Mouse (Mus musculus) forebrain, embryonic 15.5 days (tissue): ENCODE data around the gene Lipe. TPM values are rescaled to one million over a fixed set of nuclear protein-coding genes. Genes with fewer than 3 reads are reported as not detected.

Experiments used
- ATAC-seq: fragments of 200-750 bp; cut with Nextera tagmentation; replicated peaks from 2 replicates; pipeline ENCODE4 v1.8.0; 2017; ENCODE audit warnings: mild to moderate bottlenecking, moderate TSS enrichment, moderate library complexity
- H3K27ac ChIP-seq: fragments of 300-500 bp; sonication (generic); replicated peaks from 2 replicates; pipeline ENCODE4 v1.5.1; 2015; ENCODE audit warnings: mild to moderate bottlenecking, inconsistent platforms
- H3K27me3 ChIP-seq: fragments of 300-500 bp; sonication (generic); 2 replicates; pipeline ENCODE4 v1.6.1; 2015; ENCODE audit warnings: inconsistent platforms
- H3K36me3 ChIP-seq: fragments of 300-500 bp; sonication (generic); 2 replicates; pipeline ENCODE4 v1.6.1; 2015; ENCODE audit warnings: mild to moderate bottlenecking, inconsistent platforms
- H3K4me1 ChIP-seq: fragments of 300-500 bp; sonication (generic); 2 replicates; pipeline ENCODE4 v1.6.1; 2015; ENCODE audit warnings: inconsistent platforms
- H3K4me2 ChIP-seq: fragments of 300-500 bp; sonication (generic); replicated peaks from 2 replicates; pipeline ENCODE4 v1.6.1; 2015; ENCODE audit warnings: mild to moderate bottlenecking, inconsistent platforms
- H3K4me3 ChIP-seq: fragments of 300-500 bp; sonication (generic); 2 replicates; pipeline ENCODE4 v1.5.1; 2015; ENCODE audit warnings: mild to moderate bottlenecking, inconsistent platforms
- H3K9ac ChIP-seq: fragments of 300-500 bp; sonication (generic); replicated peaks from 2 replicates; pipeline ENCODE4 v1.6.1; 2015; ENCODE audit warnings: mild to moderate bottlenecking, inconsistent platforms
- H3K9me3 ChIP-seq: fragments of 300-500 bp; sonication (generic); 2 replicates; pipeline ENCODE4 v1.6.1; 2016; ENCODE audit warnings: inconsistent platforms
- WGBS: fragments of 180-500 bp; shearing (Covaris S2); methylation state at CpG from one replicate; pipeline ENCODE4 v1.1.7; 2015; ENCODE audit warnings: mixed read lengths; 5-methylcytosine and 5-hydroxymethylcytosine counted together
- polyA plus RNA-seq: library from polyadenylated mRNA; unstranded; fragments of >200 nt; fragmentation: Nextera tagmentation; extraction: Ambion mirVana; gene quantifications from 2 replicates; pipeline ENCODE4 v1.2.1, GENCODE M21; 2015

The Lipe gene
- polyA plus RNA-seq, 1 experiment from 2014 or later: 16.1 TPM

DNA sequence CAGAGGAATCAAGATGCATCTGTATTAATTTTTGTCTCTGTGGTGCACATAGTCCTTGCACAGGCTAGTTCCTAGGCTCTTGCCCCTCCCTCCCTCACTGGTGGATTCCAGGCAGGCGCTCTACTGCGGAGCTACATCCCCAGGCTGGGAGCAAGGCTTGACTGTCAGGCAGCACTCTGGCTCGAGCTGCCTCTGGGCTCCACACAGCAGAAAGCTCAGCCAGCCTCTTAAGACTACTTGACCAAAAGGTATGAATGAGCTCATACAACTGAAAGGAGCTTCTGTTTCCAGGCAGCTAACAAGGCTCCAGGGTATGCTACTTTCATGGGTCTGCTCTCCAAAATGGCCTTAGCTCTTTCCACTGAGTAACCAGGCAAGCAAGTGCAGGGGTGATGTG, 17.2 kb downstream of the Lipe start:
- no peak for ATAC-seq
- Histone ChIP-seq H3K27ac (no peak overlapping the region), H3K9ac (no peak overlapping the region), H3K4me3 (no peak overlapping the region), H3K4me2 (no peak overlapping the region), H3K27me3 (no peaks in the 10 kb centered on the region), H3K9me3 (no peaks in the 10 kb centered on the region), H3K4me1 (peaks cover 9% of the 10 kb centered on the region), H3K36me3 (peaks cover 46% of the 10 kb centered on the region)
- 25% methylated on average over 3 of the region's 3 CpGs for WGBS

DNA sequence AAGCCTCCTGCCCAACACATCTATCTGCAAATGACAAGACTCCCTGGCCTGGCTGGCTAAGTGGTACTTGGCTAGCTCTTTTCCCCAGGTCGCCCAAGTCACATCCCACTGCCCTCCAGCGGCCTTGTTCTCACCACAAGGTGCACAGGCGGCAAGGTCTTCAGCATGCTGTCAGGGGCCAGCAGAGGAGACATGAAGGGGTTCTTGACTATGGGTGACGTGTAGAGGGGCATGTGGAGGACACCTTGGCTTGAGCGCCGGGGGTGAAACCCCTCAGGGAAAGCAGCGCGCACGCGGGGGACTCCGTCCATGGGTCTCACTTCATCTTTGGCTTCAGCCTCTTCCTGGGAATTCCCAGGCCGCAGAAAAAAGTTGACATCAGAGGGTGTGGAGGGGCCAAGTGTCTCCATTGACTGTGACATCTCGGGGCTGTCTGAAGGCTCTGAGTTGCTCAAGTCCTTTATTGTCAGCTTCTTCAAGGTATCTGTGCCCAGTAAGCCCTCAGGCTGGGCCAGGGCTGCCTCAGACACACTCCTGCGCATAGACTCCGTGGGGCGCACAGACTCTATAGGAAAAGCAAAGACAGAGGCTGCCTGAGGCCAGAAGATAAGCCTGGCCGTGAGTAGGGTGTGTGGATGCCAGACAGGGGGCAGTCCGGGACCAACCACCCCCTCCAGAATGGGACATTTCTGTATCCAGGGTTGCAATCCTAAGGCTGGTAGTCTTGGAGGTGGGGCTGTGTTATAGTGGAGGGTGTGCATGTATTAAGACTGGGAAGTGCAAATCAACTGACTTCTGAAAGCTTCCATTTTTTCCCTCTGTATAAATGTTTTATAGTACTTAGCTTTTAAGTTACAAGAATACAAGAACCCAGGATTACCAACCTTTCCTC, 17.9 kb downstream of the Lipe start:
- WGBS: 58% methylated on average over 18 of the region's 18 CpGs
- ATAC-seq: no peak
- no peaks in the 10 kb centered on the region for H3K9me3 ChIP-seq
- peaks cover 9% of the 10 kb centered on the region for H3K4me1 ChIP-seq
- no peak overlapping the region for H3K27ac ChIP-seq
- no peak overlapping the region; the same call in 1 of the 2 replicates for H3K4me2 ChIP-seq
- H3K27me3 ChIP-seq: no peaks in the 10 kb centered on the region
- H3K4me3 ChIP-seq: no peak overlapping the region
- H3K36me3 ChIP-seq: peaks cover 45% of the 10 kb centered on the region
- no peak overlapping the region for H3K9ac ChIP-seq

DNA sequence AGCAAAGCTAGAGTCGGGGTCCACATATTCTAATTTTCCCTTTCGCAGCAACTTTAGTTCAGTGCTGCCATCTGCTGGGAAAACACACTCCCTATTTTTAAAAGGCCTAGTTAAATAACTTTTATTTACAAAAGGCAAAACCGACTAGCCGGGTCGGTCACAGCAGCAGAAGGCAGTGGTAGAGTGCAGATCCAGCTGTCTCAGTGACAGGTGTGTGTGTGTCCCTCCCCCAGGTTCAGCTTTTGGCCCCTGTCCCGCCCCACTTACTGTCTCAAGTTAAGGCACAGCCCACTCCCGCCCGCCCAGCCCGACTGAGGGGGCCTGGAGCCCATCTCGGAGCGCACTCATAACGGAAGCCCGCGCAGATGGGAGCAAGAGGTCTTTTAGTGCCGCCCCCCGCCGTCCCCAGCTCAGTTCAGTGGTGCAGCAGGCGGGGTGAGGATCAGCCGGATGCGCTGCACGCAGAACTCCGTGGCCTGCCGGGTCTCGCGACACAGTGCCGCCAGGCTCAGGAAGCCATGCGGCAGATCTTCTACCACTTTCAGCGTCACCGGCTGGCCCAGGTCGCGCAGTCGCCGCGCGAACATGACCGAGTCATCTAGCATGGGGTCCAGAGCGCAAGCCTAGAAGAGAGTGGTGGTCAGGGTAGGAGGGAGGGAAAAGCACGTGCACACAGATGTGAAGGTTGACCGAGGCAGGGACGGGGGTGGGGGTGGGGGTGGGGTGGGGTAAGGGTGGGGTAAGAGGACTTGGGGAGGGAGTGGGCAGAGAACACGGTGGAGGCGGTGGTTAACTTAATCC, 18.8 kb downstream of the Lipe start:
- Histone ChIP-seq H3K4me2 (peak overlapping the region; percentile 45), H3K27ac (no peak overlapping the region), H3K4me1 (peaks cover 9% of the 10 kb centered on the region), H3K36me3 (peaks cover 37% of the 10 kb centered on the region), H3K9me3 (no peaks in the 10 kb centered on the region), H3K4me3 (peak overlapping the region; percentile 26), H3K27me3 (no peaks in the 10 kb centered on the region), H3K9ac (peak overlapping the region; percentile 43)
- 3% methylated on average over 42 of the region's 42 CpGs for WGBS
- peak; percentile 43 for ATAC-seq

DNA sequence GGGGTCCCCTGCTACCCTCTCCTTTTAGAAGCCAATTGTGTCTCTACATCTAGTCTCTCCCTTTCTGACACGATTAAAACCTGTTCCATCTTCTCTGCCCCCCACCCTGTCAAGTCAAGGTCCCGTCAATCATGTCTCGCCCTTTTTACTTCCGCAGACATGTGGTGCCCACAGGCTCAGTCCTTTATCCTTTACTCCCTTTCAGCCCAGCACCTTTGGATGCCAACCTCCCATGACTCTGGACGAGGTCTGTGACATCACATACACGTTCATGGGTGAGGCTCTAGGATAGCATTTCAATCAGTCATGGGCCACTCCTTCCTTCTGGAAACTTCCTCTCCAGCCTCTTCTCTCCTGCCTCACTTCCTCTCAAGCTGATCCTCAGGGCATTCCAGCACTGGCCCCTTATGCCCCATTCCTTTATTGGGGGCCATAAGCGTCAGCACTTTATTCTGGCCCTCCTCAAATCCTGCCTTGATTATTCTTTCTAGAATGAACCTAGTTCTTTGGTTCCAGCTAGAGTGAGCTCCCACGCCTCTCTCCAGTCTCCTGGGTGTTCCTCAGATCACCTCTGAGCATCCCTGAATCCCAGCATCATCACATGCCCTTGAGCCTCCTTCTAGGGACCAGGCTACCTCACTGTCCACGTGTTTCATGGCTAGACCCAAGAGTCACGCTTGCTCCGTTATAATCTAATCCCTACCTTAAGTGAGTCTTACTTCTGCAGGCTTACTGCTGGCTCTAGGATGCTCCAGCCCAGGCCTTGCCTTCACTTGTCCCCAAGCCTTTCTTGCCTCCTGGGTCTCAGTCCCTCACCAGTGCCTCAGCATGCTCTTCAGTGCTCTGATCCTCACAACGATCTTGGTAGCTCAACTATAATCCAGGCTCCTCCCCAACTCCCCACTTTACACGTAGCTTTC, 20.1 kb downstream of the Lipe start:
- Histone ChIP-seq H3K36me3 (peaks cover 25% of the 10 kb centered on the region), H3K4me2 (no peak overlapping the region), H3K9me3 (no peaks in the 10 kb centered on the region), H3K27me3 (no peaks in the 10 kb centered on the region), H3K27ac (no peak overlapping the region), H3K9ac (no peak overlapping the region), H3K4me3 (no peak overlapping the region), H3K4me1 (peaks cover 9% of the 10 kb centered on the region)
- ATAC-seq: no peak
- WGBS: 83% methylated on average over 13 of the region's 13 CpGs

DNA sequence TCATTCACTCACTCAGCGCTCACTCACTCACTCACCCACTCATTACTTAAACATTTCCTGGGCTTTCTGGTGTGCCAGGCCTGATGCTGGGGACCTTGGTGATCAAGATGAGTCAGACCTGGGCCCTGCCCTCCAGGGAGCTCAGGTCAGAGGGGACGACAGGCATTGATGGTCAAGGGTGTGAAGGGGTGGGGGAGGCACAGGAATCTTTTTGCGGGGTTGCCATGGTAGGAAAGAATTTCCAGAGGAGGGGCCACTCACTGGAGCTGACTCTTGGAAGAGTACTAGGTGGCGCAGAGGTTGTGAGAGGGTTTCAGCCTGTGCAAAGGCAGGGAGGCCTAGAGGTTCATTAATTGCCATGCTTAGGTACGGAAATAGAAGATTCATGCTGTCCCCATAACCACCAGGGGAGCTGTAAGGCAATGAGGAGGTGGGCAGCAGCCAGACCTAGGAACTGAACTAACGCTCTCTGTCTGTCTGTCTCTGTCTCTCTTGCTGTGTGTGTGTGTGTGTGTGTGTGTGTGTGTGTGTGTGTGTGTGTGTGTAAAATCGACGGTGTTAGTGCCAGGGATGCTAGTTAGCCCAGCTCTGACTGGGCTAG, 21.3 kb downstream of the Lipe start:
- ATAC-seq: no peak
- Histone ChIP-seq H3K9ac (no peak overlapping the region), H3K4me1 (peaks cover 9% of the 10 kb centered on the region), H3K4me3 (peak overlapping the region; percentile 36; the same call in 1 of the 2 replicates), H3K36me3 (peaks cover 14% of the 10 kb centered on the region), H3K4me2 (peak overlapping the region; percentile 46; the same call in 1 of the 2 replicates), H3K27ac (no peak overlapping the region), H3K9me3 (no peaks in the 10 kb centered on the region), H3K27me3 (no peaks in the 10 kb centered on the region)
- WGBS: 46% methylated on average over 8 of the region's 8 CpGs

DNA sequence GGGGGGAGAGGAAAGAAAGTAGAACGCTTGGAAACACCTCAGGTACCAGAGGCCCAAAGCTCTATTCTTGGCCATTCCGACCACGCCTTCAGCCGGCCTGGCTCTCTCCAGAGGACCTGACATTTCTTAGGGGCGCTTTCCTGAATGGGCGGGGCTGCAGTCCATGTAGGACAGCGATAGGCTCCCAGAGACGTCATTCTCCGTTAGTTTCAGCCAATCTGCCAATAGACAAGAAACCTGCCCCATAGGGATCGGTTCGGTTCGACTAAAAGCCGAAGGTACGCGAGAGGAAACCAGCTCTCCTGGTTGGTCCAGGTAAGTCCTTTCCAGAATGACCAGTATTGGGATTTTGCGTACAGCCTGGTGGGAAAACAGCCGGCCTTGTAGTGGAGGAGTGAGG, 22.0 kb downstream of the Lipe start:
- Histone ChIP-seq H3K4me2 (peak overlapping the region; percentile 46), H3K4me1 (peaks cover 9% of the 10 kb centered on the region), H3K9ac (peak overlapping the region; percentile 5; the same call in 1 of the 2 replicates), H3K4me3 (peak overlapping the region; percentile 36), H3K27me3 (no peaks in the 10 kb centered on the region), H3K9me3 (no peaks in the 10 kb centered on the region), H3K27ac (no peak overlapping the region), H3K36me3 (peaks cover 8% of the 10 kb centered on the region)
- 4% methylated on average over 17 of the region's 17 CpGs for WGBS
- peak; percentile 34; the same call in 1 of the 2 replicates for ATAC-seq

DNA sequence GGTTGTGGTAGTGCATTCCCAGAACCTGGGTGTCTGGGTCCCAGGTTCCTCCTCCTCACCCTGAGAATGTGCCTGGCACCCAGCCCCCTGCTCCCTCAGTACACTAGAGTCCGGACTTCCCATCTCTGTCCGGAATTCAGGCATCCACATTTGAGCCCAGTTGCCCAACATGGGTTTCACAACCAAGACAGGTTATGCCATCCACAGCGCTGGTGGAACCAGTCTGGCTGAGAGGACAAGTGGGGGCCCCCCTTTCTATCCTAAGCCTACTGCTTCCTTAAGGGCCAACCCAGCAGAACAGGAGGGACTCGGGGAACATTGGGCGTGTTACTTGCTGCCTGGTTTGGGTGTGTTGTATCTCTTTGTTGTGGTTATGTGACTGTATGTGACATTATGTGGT, 26.1 kb downstream of the Lipe start:
- no peaks in the 10 kb centered on the region for H3K9me3 ChIP-seq
- H3K9ac ChIP-seq: no peak overlapping the region
- no peak overlapping the region for H3K4me2 ChIP-seq
- no peak overlapping the region for H3K27ac ChIP-seq
- peaks cover 8% of the 10 kb centered on the region for H3K4me1 ChIP-seq
- ATAC-seq: no peak
- WGBS: 90% methylated on average over 5 of the region's 5 CpGs
- no peak overlapping the region for H3K4me3 ChIP-seq
- no peaks in the 10 kb centered on the region for H3K36me3 ChIP-seq
- peaks cover 17% of the 10 kb centered on the region for H3K27me3 ChIP-seq

DNA sequence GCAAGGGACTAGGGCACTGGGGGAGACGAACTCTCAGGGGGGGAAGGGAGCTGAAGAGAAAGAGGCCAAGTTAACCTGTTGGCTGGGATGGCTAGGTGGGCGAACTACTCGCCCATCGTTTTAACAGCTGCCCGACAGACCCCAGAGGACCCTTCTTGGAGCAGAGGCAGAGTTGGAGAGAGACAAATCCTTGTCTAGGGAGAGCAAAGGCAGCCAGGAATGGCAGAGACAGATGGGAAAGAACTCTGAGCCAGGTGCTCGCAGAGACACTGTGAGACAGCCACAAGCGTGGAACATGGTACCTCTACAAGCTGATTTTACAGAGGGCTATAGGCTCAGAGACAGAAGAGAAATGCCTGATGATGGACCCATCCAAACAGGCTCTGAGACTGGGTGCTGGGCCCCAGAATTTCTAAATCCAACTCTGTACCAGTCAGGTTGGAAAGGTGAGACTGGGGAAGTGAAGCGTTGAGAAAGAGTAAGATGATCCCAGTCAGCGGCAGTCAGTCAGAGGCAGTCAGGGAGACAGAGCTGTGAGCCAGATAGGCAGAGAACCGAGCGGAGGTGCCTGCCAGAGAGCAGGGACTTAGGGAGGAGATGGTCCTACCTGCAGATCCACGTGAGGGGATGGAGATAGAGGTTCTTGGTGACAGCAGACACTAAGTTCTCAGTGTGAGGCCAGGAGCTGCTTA, 29.3 kb downstream of the Lipe start, which contains the start of gene Cnfn:
Gene Cnfn, minus strand, starts transcription at position 667 of the 692 bp plus-strand sequence.
- WGBS: 49% methylated on average over 12 of the region's 12 CpGs
- ATAC-seq: no peak
- Histone ChIP-seq H3K9ac (no peak within 1 kb of the TSS), H3K27ac (no peak within 1 kb of the TSS), H3K4me1 (peaks cover 18% of the 10 kb centered on the region), H3K9me3 (no peaks in the 10 kb centered on the region), H3K4me2 (no peak within 1 kb of the TSS), H3K4me3 (no peak within 1 kb of the TSS), H3K27me3 (peaks cover 27% of the 10 kb centered on the region), H3K36me3 (peaks cover 6% of the 10 kb centered on the region; the same call in 1 of the 2 replicates)

DNA sequence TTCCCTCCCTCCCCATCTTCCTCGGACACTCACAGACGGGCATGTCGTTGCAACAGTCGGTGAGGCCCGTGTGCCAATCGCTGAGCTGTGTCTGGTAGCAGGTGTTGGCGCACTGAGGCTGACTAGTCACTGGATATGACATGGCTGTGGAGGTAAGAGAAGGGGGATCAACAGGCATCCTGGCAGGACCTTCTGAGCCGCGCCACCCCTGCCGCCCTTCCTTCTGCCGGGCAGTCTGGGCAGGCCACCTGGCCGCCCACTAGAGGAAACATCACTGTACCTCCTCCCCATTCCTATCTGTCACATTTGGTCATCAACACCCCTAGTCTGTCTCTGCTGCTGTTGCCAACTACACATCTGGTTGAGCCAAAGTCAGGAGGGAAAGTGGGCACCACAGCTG, 30.2 kb downstream of the Lipe start:
- H3K36me3 ChIP-seq: peaks cover 12% of the 10 kb centered on the region; the same call in 1 of the 2 replicates
- no peak for ATAC-seq
- H3K4me1 ChIP-seq: peaks cover 18% of the 10 kb centered on the region

DNA sequence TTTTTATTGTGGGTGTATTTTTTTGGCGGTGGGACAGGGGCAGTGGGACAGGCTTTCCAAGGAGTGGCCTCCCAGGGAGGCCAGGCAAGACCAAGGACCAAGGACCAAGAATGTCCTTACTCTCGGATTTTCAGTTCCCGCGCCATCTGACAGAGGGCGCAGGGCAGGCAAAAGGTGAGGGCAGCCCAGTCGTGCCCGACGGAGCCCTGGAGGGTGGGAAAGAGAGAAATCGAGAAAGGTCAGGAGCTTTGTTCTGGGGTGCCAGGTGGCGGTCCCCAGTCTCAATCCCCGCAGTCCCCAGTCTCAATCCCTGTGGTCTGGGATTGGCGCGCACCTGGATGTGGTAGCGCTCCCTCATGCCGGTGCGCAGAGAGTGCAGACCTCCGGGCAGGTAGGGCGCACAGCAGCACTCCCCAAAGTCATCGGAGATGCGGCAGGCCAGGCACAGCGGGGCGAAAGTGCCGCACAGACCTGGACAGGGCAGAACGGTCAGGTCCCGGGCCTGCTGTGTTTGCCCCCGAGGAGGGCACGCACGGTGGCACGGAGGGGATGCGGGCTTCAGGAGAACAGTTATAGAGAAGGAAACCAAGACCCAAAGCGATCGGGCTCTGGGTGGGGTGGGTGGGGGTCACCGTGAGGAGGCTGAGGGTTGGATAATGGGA, 30.7 kb downstream of the Lipe start:
- no peak overlapping the region for H3K9ac ChIP-seq
- H3K4me3 ChIP-seq: 0 out of 2 replicates have a peak overlapping the region, but pooled peaks have one; percentile 0
- 2% methylated on average over 33 of the region's 33 CpGs for WGBS
- H3K27me3 ChIP-seq: peaks cover 27% of the 10 kb centered on the region
- H3K36me3 ChIP-seq: peaks cover 12% of the 10 kb centered on the region; the same call in 1 of the 2 replicates
- peaks cover 18% of the 10 kb centered on the region for H3K4me1 ChIP-seq
- no peak overlapping the region for H3K4me2 ChIP-seq
- H3K9me3 ChIP-seq: no peaks in the 10 kb centered on the region
- H3K27ac ChIP-seq: no peak overlapping the region
- no peak for ATAC-seq

More for the DNA sequence above, 30.2 kb downstream of the Lipe start:
- Histone ChIP-seq H3K9me3 (no peaks in the 10 kb centered on the region), H3K4me3 (no peak overlapping the region), H3K9ac (no peak overlapping the region), H3K27ac (no peak overlapping the region), H3K27me3 (peaks cover 27% of the 10 kb centered on the region), H3K4me2 (no peak overlapping the region)
- 21% methylated on average over 12 of the region's 12 CpGs for WGBS
